Mouse (Mus musculus) heart, embryonic 16.5 days (tissue): ENCODE data around the gene Ctsz. TPM values are rescaled to one million over a fixed set of nuclear protein-coding genes. Genes with fewer than 3 reads are reported as not detected.

Experiments used
- ATAC-seq: fragments of 200-750 bp; cut with Nextera tagmentation; replicated peaks from 2 replicates; pipeline ENCODE4 v1.8.0; 2017; ENCODE audit warnings: moderate number of reproducible peaks; ENCODE audit not compliant: insufficient read depth, low FRiP score; ENCODE audit errors: extremely low read depth
- H3K27ac ChIP-seq: fragments of 300-500 bp; sonication (generic); 2 replicates; pipeline ENCODE4 v1.5.1; 2014; ENCODE audit warnings: mild to moderate bottlenecking, low read length, control low read depth, moderate library complexity
- H3K27me3 ChIP-seq: fragments of 300-500 bp; sonication (generic); 2 replicates; pipeline ENCODE4 v1.6.1; 2014; ENCODE audit warnings: low read length, mixed read lengths; ENCODE audit not compliant: control insufficient read depth, insufficient read depth
- H3K36me3 ChIP-seq: fragments of 300-500 bp; sonication (generic); 2 replicates; pipeline ENCODE4 v1.6.1; 2014; ENCODE audit not compliant: control insufficient read depth, insufficient read depth
- H3K4me1 ChIP-seq: fragments of 300-500 bp; sonication (generic); 2 replicates; pipeline ENCODE4 v1.6.1; 2014; ENCODE audit warnings: low read length, mixed read lengths; ENCODE audit not compliant: control insufficient read depth, insufficient read depth
- H3K4me2 ChIP-seq: fragments of 300-500 bp; sonication (generic); 2 replicates; pipeline ENCODE4 v1.6.1; 2014; ENCODE audit warnings: low read depth, mild to moderate bottlenecking, control low read depth, low read length
- H3K4me3 ChIP-seq: fragments of 300-500 bp; sonication (generic); 2 replicates; pipeline ENCODE4 v1.5.1; 2014; ENCODE audit warnings: mild to moderate bottlenecking, control low read depth, low read length
- H3K9ac ChIP-seq: fragments of 300-500 bp; sonication (generic); 2 replicates; pipeline ENCODE4 v1.6.1; 2014; ENCODE audit warnings: low read length, control low read depth
- H3K9me3 ChIP-seq: fragments of 300-500 bp; sonication (generic); replicated peaks from 2 replicates; pipeline ENCODE4 v1.6.1; 2016; ENCODE audit warnings: low read length; ENCODE audit not compliant: control insufficient read depth
- WGBS: fragments of 180-500 bp; shearing (Covaris S2); extraction: QIAGEN DNeasy Blood & Tissue Kit; methylation state at CpG from one replicate; pipeline ENCODE4 v1.1.7; 2014; 5-methylcytosine and 5-hydroxymethylcytosine counted together
- polyA plus RNA-seq: library from polyadenylated mRNA; unstranded; fragments of >200 nt; fragmentation: Nextera tagmentation; extraction: Ambion mirVana; gene quantifications from 2 replicates; pipeline ENCODE4 v1.2.1, GENCODE M21; 2015

Ctsz gene
- 123 and 131 TPM in 2 replicates for polyA plus RNA-seq

- 0 out of 2 replicates have a peak, but pooled peaks cover 5% of the 10 kb centered on the region for H3K36me3 ChIP-seq
- peak; percentile 74 for ATAC-seq
- H3K9me3 ChIP-seq = no peaks in the 10 kb centered on the region
- H3K27me3 ChIP-seq = no peaks in the 10 kb centered on the region
- H3K4me1 ChIP-seq = peaks cover 24% of the 10 kb centered on the region
- WGBS = 1% methylated on average over 38 of the region's 38 CpGs
- H3K4me3 ChIP-seq = peak within 1 kb of the TSS; percentile 67
- peak within 1 kb of the TSS; percentile 74 for H3K9ac ChIP-seq
- H3K27ac ChIP-seq = no peak within 1 kb of the TSS
- H3K4me2 ChIP-seq = peak within 1 kb of the TSS; percentile 77
These were observed at the start of gene Ctsz for GRCm38 (mm10) chr2:174438737-174439449. Ctsz (minus strand) TSS chr2:174439039.

GRCm38 (mm10) chr2:174487005-174487404 is 48.2 kb upstream of the Ctsz start:
- ATAC-seq = no peak
- Histone ChIP-seq H3K9ac (no peak overlapping the region), H3K4me1 (no peaks in the 10 kb centered on the region), H3K4me2 (no peak overlapping the region), H3K27me3 (no peaks in the 10 kb centered on the region), H3K9me3 (no peaks in the 10 kb centered on the region), H3K36me3 (no peaks in the 10 kb centered on the region), H3K4me3 (no peak overlapping the region), H3K27ac (no peak overlapping the region)
- 77% methylated on average over 5 of the region's 5 CpGs for WGBS

- no peaks in the 10 kb centered on the region for H3K4me1 ChIP-seq
- 73% methylated on average over 5 of the region's 5 CpGs for WGBS
- H3K27ac ChIP-seq = no peak overlapping the region
- H3K36me3 ChIP-seq = no peaks in the 10 kb centered on the region
- H3K4me3 ChIP-seq = no peak overlapping the region
- no peaks in the 10 kb centered on the region for H3K27me3 ChIP-seq
- ATAC-seq = no peak
- no peak overlapping the region for H3K9ac ChIP-seq
- H3K9me3 ChIP-seq = no peaks in the 10 kb centered on the region
- H3K4me2 ChIP-seq = no peak overlapping the region
These were observed 39.9 kb upstream of the Ctsz start for GRCm38 (mm10) chr2:174478746-174479145.

GRCm38 (mm10) chr2:174477543-174478319 is 38.9 kb upstream of the Ctsz start:
- no peak for ATAC-seq
- Histone ChIP-seq H3K9me3 (no peaks in the 10 kb centered on the region), H3K27me3 (no peaks in the 10 kb centered on the region), H3K4me1 (no peaks in the 10 kb centered on the region), H3K4me3 (no peak overlapping the region), H3K27ac (no peak overlapping the region), H3K9ac (no peak overlapping the region), H3K4me2 (no peak overlapping the region), H3K36me3 (no peaks in the 10 kb centered on the region)
- 63% methylated on average over 3 of the region's 3 CpGs for whole genome bisulfite sequencing

GRCm38 (mm10) chr2:174473550-174473927 is 34.7 kb upstream of the Ctsz start:
- peak overlapping the region; percentile 74 for H3K9ac ChIP-seq

GRCm38 (mm10) chr2:174472818-174473549 is 34.1 kb upstream of the Ctsz start, which contains the start of gene Prelid3b:
Prelid3b (minus strand) TSS chr2:174473081.
- Histone ChIP-seq H3K4me2 (peak within 1 kb of the TSS; percentile 91), H3K9me3 (no peaks in the 10 kb centered on the region), H3K4me1 (peaks cover 28% of the 10 kb centered on the region), H3K27ac (peak within 1 kb of the TSS; percentile 78), H3K4me3 (peak within 1 kb of the TSS; percentile 89), H3K9ac (peak within 1 kb of the TSS; percentile 90), H3K36me3 (peaks cover 28% of the 10 kb centered on the region), H3K27me3 (no peaks in the 10 kb centered on the region)
- WGBS = under 1% methylated on average over 53 of the region's 53 CpGs
- ATAC-seq = peak; percentile 99

More at GRCm38 (mm10) chr2:174473550-174473927, 34.7 kb upstream of the Ctsz start:
- Histone ChIP-seq H3K4me3 (peak overlapping the region; percentile 89), H3K27ac (peak overlapping the region; percentile 60), H3K4me1 (peaks cover 28% of the 10 kb centered on the region), H3K36me3 (peaks cover 22% of the 10 kb centered on the region), H3K27me3 (no peaks in the 10 kb centered on the region), H3K9me3 (no peaks in the 10 kb centered on the region), H3K4me2 (peak overlapping the region; percentile 73)
- no peak for ATAC-seq
- 70% methylated on average over 5 of the region's 5 CpGs for WGBS

GRCm38 (mm10) chr2:174472407-174472806 is 33.6 kb upstream of the Ctsz start:
- Histone ChIP-seq H3K4me1 (peaks cover 28% of the 10 kb centered on the region), H3K4me2 (peak overlapping the region; percentile 91), H3K27ac (peak overlapping the region; percentile 78), H3K4me3 (peak overlapping the region; percentile 89), H3K9ac (peak overlapping the region; percentile 90), H3K36me3 (peaks cover 29% of the 10 kb centered on the region), H3K9me3 (no peaks in the 10 kb centered on the region), H3K27me3 (no peaks in the 10 kb centered on the region)
- peak; percentile 19; the same call in 1 of the 2 replicates for ATAC-seq
- WGBS = 6% methylated on average over 30 of the region's 30 CpGs

- 0 out of 2 replicates have a peak overlapping the region, but pooled peaks have one; percentile 7 for H3K27ac ChIP-seq
- no peaks in the 10 kb centered on the region for H3K9me3 ChIP-seq
- WGBS = 77% methylated on average over 7 of the region's 7 CpGs
- no peak overlapping the region for H3K4me3 ChIP-seq
- H3K36me3 ChIP-seq = peaks cover 41% of the 10 kb centered on the region
- H3K27me3 ChIP-seq = no peaks in the 10 kb centered on the region
- H3K4me2 ChIP-seq = no peak overlapping the region
- no peak overlapping the region for H3K9ac ChIP-seq
- ATAC-seq = no peak
- peaks cover 28% of the 10 kb centered on the region for H3K4me1 ChIP-seq
These were observed 32.1 kb upstream of the Ctsz start for GRCm38 (mm10) chr2:174470786-174471405.
